Comparison of ENCODE assay signal across 7 mouse cellular contexts in the genomic region with DNA sequence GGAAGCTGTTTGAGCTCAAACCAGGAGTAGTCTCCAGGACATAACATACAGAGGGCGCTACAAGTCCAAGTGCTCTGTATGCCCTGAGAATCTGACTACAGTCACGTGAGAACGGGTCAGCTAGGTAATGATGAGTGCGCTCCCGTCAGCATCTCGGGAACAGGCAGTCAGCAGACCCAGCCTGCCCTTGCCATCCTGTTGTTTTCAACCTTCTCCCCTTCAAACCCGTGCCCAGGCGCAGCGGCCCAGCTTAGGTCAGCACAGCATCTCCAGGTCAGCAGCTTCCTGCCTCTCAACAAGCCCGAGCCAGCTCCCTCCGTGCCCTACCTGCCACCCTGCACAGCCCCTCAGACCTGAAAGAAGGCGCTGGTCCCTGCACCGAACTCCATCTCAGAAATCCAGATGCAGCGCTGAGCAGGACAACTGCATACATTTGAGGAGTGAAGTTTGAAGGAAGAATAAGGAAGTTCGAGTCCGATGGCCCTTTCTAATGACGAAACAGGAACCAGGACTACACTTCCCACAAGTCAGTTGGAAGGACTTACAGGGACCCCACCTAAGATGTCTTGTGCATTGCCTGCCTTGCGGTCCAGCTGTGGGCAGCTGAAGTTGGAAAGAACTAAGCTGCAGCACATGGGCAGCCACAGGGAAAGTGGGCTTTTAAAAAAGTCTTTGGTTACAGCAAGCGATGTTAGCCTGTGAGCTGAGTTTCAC. TPM values are rescaled to one million over a fixed set of nuclear protein-coding genes. Genes with fewer than 3 reads are reported as not detected.
DNase-seq lines count a peak whose midpoint lies in the region; ATAC-seq lines count a peak whose summit lies in the region.

A gene (minus strand): TSS at position 476 of the 714 bp plus-strand sequence.
A gene (minus strand): TSS at position 498 of the 714 bp plus-strand sequence.

- H3K4me3 ChIP-seq in embryonic facial prominence, embryonic 11.5 days (ENCODE audit: low read depth, low read length), result peak within 1 kb of the TSS; percentile 51
- H3K4me3 ChIP-seq in limb, embryonic 10.5 days, result peak within 1 kb of the TSS; percentile 72
- peak within 1 kb of the TSS; percentile 81 for H3K4me3 ChIP-seq in midbrain, embryonic 13.5 days (replicated peaks)

- DNase-seq in adrenal gland, postnatal 14 days, result peak; percentile 91
- peak; percentile 92 for DNase-seq in embryonic facial prominence, embryonic 11.5 days (ENCODE audit: low spot score)
- peak; percentile 88 for DNase-seq in kidney, adult 11 months
- peak; percentile 78 for DNase-seq in limb, embryonic 10.5 days (ENCODE audit: low spot score)
- peak; percentile 66 for DNase-seq in spleen, adult 12 weeks (ENCODE audit: low spot score)

- WGBS in embryonic facial prominence, embryonic 11.5 days, result under 1% methylated on average over 19 of the region's 19 CpGs
- under 1% methylated on average over 19 of the region's 19 CpGs for WGBS in limb, embryonic 10.5 days
- under 1% methylated on average over 19 of the region's 19 CpGs for WGBS in midbrain, embryonic 13.5 days

- H3K9ac ChIP-seq in embryonic facial prominence, embryonic 11.5 days (replicated peaks; ENCODE audit: low read length), result peak within 1 kb of the TSS; percentile 64
- H3K9ac ChIP-seq in midbrain, embryonic 13.5 days (replicated peaks), result peak within 1 kb of the TSS; percentile 69

- H3K36me3 ChIP-seq in embryonic facial prominence, embryonic 11.5 days (replicated peaks; ENCODE audit: control insufficient read depth, insufficient read depth, low read depth, low read length), result no peaks in the 10 kb centered on the region
- H3K36me3 ChIP-seq in limb, embryonic 10.5 days, result no peaks in the 10 kb centered on the region
- no peaks in the 10 kb centered on the region for H3K36me3 ChIP-seq in midbrain, embryonic 13.5 days

- peak within 1 kb of the TSS; percentile 30 for H3K4me2 ChIP-seq in embryonic facial prominence, embryonic 11.5 days (ENCODE audit: low read depth, low read length)
- peak within 1 kb of the TSS; percentile 60 for H3K4me2 ChIP-seq in midbrain, embryonic 13.5 days (replicated peaks)

- H3K27ac ChIP-seq in embryonic facial prominence, embryonic 11.5 days (replicated peaks; ENCODE audit: low read depth, low read length), result no peak within 1 kb of the TSS
- H3K27ac ChIP-seq in limb, embryonic 10.5 days, result peak within 1 kb of the TSS; percentile 78
- H3K27ac ChIP-seq in midbrain, embryonic 13.5 days, result 0 out of 2 replicates have a peak within 1 kb of the TSS, but pooled peaks have one; percentile 56

- H3K4me1 ChIP-seq in embryonic facial prominence, embryonic 11.5 days (ENCODE audit: control insufficient read depth, insufficient read depth, low read length), result no peaks in the 10 kb centered on the region
- 0 out of 2 replicates have a peak, but pooled peaks cover 2% of the 10 kb centered on the region for H3K4me1 ChIP-seq in limb, embryonic 10.5 days
- H3K4me1 ChIP-seq in midbrain, embryonic 13.5 days (replicated peaks), result peaks cover 7% of the 10 kb centered on the region; the same call in 1 of the 2 replicates

- H3K27me3 ChIP-seq in embryonic facial prominence, embryonic 11.5 days (ENCODE audit: control insufficient read depth, insufficient read depth, low read length), result no peaks in the 10 kb centered on the region
- H3K27me3 ChIP-seq in limb, embryonic 10.5 days (ENCODE audit: low read depth, poor library complexity, severe bottlenecking), result no peaks in the 10 kb centered on the region
- no peaks in the 10 kb centered on the region for H3K27me3 ChIP-seq in midbrain, embryonic 13.5 days

- peak; percentile 99 for ATAC-seq in embryonic facial prominence, embryonic 11.5 days (replicated peaks; ENCODE audit: insufficient number of reproducible peaks, low FRiP score, low TSS enrichment, low read depth)
- peak; percentile 98 for ATAC-seq in granulocyte monocyte progenitor cell, adult 5-6 weeks (replicated peaks; ENCODE audit: poor library complexity, severe bottlenecking)
- ATAC-seq in midbrain, embryonic 13.5 days, result peak; percentile 99

- H3K9me3 ChIP-seq in embryonic facial prominence, embryonic 11.5 days (replicated peaks; ENCODE audit: control insufficient read depth, low read length), result no peaks in the 10 kb centered on the region
- H3K9me3 ChIP-seq in limb, embryonic 10.5 days (replicated peaks), result no peaks in the 10 kb centered on the region
- H3K9me3 ChIP-seq in midbrain, embryonic 13.5 days, result no peaks in the 10 kb centered on the region

RNA-seq across cellular contexts. Expression of the first gene that starts in this region (rescaled TPM):
- 1.3 and 2.3 TPM in 2 replicates for total RNA-seq in adrenal gland, postnatal 14 days (2021)
- not detected in 2 replicates for polyA plus RNA-seq in embryonic facial prominence, embryonic 11.5 days (2014; fragmentation: Nextera tagmentation; extraction: Ambion mirVana)
- 3.4 TPM in 1 of 2 replicates, not detected in the other for total RNA-seq in granulocyte monocyte progenitor cell, adult 5-6 weeks (2014; fragmentation: Nextera tagmentation)
- total RNA-seq in granulocyte monocyte progenitor cell, adult 5-6 weeks (2017), result not detected in 2 replicates
- 0.18 TPM in 1 of 2 replicates, not detected in the other for polyA plus RNA-seq in limb, embryonic 10.5 days (2016; fragmentation: Nextera tagmentation; extraction: Ambion mirVana)
- not detected in 2 replicates for polyA plus RNA-seq in midbrain, embryonic 13.5 days (2015; fragmentation: Nextera tagmentation; extraction: Ambion mirVana)

RNA-seq across cellular contexts. Expression of the second gene that starts in this region (rescaled TPM):
- 6.0 and 6.9 TPM in 2 replicates for total RNA-seq in adrenal gland, postnatal 14 days (2021)
- 4.4 and 4.5 TPM in 2 replicates for polyA plus RNA-seq in embryonic facial prominence, embryonic 11.5 days (2014; fragmentation: Nextera tagmentation; extraction: Ambion mirVana)
- total RNA-seq in granulocyte monocyte progenitor cell, adult 5-6 weeks (2014; fragmentation: Nextera tagmentation), result 15.0 and 17.6 TPM in 2 replicates
- 7.4 and 14.4 TPM in 2 replicates for total RNA-seq in granulocyte monocyte progenitor cell, adult 5-6 weeks (2017)
- 2.0 and 2.5 TPM in 2 replicates for polyA plus RNA-seq in limb, embryonic 10.5 days (2016; fragmentation: Nextera tagmentation; extraction: Ambion mirVana)
- 3.3 and 3.7 TPM in 2 replicates for polyA plus RNA-seq in midbrain, embryonic 13.5 days (2015; fragmentation: Nextera tagmentation; extraction: Ambion mirVana)
